Mouse (Mus musculus) urinary bladder, adult 2 months (tissue): ENCODE results near the gene Apon. TPM values are rescaled to one million over a fixed set of nuclear protein-coding genes. Genes with fewer than 3 reads are reported as not detected.
"Not testable (repeated sequence)": the region's sequence is repeated elsewhere in the genome, so short reads cannot be mapped to it uniquely, and the experiment has no call there.

Experiments used
- DNase-seq: peaks from one replicate; pipeline ENCODE4 v3.0.0; 2022; ENCODE audit warnings: low spot score
- polyA plus RNA-seq: library from polyadenylated mRNA; depleted of rRNA; stranded (reverse); fragments of >200 nt; gene quantifications from 2 replicates; pipeline ENCODE4 v1.2.3, GENCODE M21; 2012; rRNA removed

Gene Apon
- polyA plus RNA-seq, 1 experiment, result not detected

DNA sequence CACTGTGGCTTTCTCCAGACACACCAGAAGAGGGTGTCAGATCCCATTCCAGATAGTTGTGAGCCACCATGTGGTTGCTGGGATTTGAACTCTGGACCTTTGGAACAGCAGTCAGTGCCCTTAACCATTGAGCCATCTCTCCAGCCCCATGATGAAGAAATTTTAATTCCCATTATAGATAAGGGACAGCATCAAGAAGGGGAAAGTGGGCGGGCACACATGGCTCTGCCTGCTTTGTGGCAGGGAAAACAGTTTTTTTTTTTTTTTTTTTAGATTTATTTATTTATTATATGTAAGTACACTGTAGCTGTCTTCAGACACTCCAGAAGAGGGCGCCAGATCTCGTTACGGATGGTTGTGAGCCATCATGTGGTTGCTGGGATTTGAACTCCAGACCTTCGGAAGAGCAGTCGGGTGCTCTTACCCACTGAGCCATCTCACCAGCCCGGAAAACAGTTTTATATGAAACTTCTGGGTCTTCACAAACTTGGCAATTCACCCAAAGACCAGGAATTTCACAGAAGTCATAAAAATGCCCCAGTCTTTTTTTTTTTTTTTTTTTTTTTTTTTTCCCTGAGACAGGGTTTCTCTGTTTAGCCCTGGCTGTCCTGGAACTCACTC is 19.0 kb downstream of the Apon start:
- DNase-seq, result not testable (repeated sequence)

DNA sequence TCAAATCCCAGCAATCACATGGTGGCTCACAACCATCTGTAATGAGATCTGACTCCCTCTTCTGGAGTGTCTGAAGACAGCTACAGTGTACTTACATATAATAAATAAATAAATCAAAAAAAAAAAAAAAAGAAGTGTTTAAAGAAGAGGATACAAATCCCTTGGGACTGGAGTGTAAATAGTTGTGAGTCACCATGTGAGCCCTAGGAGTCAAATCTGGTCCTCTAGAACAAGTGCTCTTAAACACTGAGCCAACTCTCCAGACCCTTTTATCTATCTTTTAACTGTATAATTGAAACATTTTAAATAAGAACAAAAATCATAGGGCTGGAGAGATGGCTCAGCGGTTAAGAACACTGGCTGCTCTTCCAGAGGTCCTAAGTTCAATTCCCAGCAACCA is 21.5 kb downstream of the Apon start:
- DNase-seq, result not testable (repeated sequence)

DNA sequence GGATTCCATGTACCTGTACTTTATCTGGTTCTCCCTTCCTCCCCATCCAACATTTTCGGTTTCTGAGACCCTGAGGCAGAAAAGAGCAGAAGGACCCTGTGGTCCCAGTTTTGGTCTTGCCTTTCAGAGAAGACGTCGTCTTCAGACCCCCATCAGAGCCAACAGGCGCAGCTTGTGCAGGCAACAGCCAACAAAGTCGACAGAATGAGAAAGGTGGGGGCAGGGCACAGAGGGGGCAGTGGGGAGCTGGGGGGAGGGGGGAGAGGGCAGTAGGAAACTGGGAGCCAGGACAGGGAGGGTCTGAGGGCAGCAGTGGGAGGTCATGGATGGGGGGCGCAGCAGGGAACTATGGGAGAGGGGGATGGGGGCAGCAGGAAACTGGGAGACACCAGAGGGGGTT is 24.3 kb downstream of the Apon start:
- DNase-seq, result no peak

DNA sequence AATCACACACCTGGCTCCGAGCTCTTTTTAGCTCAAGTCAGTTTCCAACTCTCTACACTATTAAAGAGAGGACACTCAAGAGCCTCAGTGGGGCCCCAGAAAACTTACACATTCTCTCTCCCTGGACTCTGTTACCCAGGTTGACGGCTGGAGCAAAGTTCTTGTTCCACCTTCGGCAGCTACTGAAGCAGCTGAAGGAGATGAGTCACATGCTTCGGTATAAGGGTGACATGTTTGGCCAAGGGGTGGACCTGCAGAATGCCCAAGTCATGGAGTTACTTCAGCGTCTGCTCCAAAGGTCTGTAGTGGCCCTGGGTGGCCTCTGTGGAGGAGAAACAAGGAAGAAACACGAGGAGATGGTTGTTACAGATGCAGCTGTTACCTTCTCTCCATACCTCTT is 27.0 kb downstream of the Apon start:
- DNase-seq, result no peak

DNA sequence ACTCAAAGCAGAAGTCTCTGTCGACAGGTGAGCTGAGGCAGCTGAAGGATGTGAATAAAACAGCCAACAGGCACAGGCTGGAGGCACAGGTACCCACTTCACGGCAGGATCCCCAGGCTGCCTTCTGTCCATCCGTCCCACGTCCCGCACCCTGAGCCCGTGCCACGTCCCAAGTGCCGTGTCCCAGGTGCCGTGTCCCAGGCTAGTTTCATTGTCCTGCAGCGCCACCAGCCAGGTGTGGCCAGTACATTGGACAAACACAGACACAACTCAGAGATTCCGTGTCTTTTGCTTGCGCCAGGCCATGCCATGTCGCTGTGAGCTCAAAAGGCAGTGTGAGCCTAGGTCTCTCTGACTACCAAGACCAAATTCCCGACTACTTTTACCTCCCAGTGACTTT is 27.8 kb downstream of the Apon start:
- no peak for DNase-seq

DNA sequence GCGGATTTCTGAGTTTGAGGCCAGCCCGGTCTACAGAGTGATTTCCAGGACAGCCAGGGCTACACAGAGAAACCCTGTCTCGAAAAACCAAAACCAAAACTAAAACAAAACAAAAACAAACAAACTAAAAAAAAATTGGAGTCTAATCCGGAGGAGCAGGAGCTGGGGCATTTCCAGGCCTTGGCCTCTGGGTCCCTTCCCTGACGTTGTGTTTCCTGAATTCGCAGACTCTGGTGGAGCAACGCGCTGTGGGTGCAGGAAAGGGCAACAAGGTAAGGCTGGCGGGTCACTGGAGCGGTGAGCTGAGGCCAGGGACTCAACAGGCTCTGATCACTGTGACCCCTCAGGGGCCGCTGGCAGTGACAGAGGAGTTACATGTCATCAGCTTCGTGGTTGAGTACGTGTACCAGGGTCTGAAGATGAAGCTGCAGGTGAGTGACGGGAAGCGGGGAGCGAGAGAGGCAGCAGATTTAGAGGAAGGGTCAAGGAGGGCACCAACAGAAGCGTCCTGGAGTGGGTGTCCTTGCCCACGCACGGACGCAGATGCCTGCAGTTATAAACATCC is 29.1 kb downstream of the Apon start:
- DNase-seq, result no peak

GRCm38 (mm10) chr10:128283604-128284579 is 30.0 kb downstream of the Apon start:
- DNase-seq, result no peak

GRCm38 (mm10) chr10:128290594-128290993 is 36.7 kb downstream of the Apon start:
- DNase-seq, result not testable (repeated sequence)

DNA sequence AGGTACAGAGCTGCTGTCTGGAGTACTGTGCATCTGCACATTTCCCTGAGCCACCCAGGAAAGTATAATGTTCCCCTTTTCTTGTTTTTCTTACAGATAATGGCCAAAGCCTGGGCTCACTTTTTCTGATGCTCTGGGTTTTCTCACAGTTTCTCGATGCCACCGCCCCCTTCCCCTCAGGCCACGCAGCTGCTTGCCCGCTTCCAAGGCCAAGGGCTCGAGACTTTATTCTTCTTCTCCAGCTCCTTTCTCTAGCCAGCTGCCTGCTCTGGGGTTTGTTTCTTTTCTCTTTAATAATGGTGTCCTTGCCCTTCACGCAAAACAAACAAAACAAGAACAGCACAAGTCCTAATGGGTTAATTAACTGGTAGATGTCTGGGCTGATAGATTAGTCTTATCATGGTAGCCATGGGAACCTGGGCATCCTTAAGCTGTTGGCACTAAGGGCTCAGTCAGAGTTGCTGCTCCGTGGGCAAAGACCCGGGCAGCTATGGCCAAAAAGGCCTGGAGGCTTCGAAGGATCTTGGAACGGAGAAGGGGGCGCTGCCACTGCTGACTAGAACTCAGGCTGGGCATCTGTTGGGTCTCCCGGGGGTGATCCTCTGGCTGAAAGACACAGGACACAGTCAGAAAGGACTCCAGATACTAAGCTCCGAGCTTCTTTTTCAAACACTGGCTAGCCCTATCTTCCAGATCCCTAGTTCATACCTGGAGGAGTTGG is 42.6 kb downstream of the Apon start:
- DNase-seq, result no peak

GRCm38 (mm10) chr10:128297221-128297620 is 43.3 kb downstream of the Apon start:
- no peak for DNase-seq

DNA sequence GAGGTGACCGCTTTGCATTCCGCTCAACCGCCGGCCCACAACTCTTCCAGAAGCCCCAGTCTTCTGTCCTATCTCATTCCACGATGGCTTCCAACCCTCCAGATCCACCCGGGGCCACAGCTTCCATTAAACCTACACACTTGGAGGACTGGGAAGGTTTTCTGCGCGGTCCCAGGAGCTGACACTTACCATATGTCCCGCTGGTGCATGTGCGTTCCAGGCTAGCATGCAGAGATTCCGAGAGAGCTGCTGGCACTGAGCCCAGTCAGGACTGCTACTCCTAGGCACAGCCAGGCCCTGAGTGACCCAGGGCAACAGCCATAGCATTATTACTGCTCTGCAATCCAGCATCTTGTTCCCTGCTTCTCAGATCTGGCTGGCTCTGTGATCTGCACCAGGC is 43.7 kb downstream of the Apon start:
- no peak for DNase-seq

DNA sequence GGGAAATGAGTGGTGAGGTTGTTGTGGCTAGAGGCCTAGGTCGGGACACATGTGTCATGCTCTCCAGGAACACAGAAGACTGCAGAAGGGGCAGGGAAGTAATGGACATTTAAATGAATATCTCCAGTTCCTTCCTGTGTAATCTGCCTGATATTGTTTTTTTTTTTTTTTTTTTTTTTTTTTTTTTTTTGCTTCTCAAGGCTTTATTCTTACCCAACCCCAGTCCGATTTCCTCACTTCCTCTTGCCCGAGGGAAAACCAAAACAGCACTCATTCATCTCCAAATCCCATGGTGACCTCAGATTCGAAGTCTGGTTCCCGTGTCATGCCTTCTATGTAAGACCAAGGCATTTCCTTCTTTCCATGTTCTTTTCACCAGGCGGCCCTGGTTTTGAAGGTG is 44.3 kb downstream of the Apon start:
- DNase-seq, result no peak

GRCm38 (mm10) chr10:128298702-128299171 is 44.8 kb downstream of the Apon start, which contains the start of gene Il23a:
Il23a (minus strand) TSS chr10:128298752.
- DNase-seq, result no peak

GRCm38 (mm10) chr10:128302357-128302756 is 48.5 kb downstream of the Apon start:
- DNase-seq, result no peak

GRCm38 (mm10) chr10:128302785-128303125 is 48.9 kb downstream of the Apon start:
- no peak for DNase-seq

DNA sequence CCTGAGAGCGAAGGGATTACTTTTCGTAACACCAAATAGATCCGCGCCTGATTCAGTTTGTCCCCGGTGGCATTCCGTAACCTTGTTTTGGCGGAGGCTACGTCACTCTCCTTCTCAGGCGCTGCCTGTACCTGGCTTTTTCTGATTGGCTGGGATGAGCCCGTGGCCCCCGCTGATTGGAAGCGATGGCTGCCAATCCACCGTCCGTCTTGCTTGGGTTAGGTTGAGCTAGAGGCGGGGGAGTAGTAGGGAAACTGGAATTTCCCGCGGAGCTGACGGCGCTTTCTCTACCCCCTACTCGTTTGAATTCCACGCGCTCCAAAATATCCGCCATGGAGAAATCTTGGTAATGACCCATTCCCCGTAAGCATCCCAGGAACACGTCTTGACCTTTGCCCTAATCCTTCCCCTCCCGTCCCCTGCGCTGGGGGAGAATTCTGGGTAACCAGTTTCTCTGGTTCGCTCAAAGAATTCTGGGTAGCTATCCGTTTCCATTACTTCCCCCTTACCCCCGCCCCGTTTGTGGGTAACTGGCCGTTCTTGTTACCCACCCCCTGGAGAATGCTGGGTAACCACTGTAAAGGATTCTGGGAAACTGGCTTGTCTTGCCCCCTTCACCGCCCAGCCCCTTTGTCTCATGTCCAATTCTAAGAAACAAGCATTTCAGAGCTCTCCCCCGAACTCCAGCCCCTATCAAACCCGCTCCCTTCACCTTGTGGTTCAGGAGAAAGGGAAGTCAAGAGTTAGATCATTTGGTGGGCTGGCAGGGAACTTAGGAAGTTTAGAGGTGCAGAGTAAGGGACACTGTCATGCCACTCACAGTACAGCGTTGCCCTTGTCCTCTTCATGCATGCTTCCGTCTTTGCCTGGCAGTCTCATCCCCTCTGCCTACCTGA is 49.5 kb downstream of the Apon start, which contains the start of gene Pan2:
Pan2 (plus strand) TSS at position 210 of the 896 bp plus-strand sequence.
- DNase-seq, result peak; percentile 100

Other genes with a start within 250 kb of the Apon start
- gene Hsd17b6, start 246.5 kb upstream of the Apon start, polyA plus RNA-seq, result 0.10 and 0.21 TPM in 2 replicates
- 6.5 and 9.6 TPM in 2 replicates for gene Prim1, start 238.9 kb upstream of the Apon start, polyA plus RNA-seq
- 331 and 455 TPM in 2 replicates for gene Naca, start 218.5 kb upstream of the Apon start, polyA plus RNA-seq
- 72.0 and 90.7 TPM in 2 replicates for gene Ptges3, start 195.1 kb upstream of the Apon start, polyA plus RNA-seq
- 1,011 and 1,131 TPM in 2 replicates for gene Atp5b, start 170.8 kb upstream of the Apon start, polyA plus RNA-seq
- 29.1 and 31.5 TPM in 2 replicates for gene Baz2a, start 162.5 kb upstream of the Apon start, polyA plus RNA-seq
- gene Rbms2, start 73.8 kb upstream of the Apon start, polyA plus RNA-seq, result 88.2 and 97.5 TPM in 2 replicates
- 1.5 TPM in 2 replicates for gene Gls2, start 59.6 kb upstream of the Apon start, polyA plus RNA-seq
- gene Spryd4, start 42.3 kb upstream of the Apon start, polyA plus RNA-seq, result 12.1 and 14.4 TPM in 2 replicates
- not detected in 2 replicates for gene Mip, start 28.3 kb upstream of the Apon start, polyA plus RNA-seq
- gene Timeless, start 22.0 kb upstream of the Apon start, polyA plus RNA-seq, result 6.4 and 6.7 TPM in 2 replicates
- 0.25 TPM in 2 replicates for gene Apof, start 14.6 kb downstream of the Apon start, polyA plus RNA-seq
- gene Stat2, start 16.5 kb downstream of the Apon start, polyA plus RNA-seq, result 33.0 and 39.1 TPM in 2 replicates
- gene Il23a, start 44.7 kb downstream of the Apon start, polyA plus RNA-seq, result 0.12 TPM in 1 of 2 replicates, not detected in the other
- gene Pan2, start 49.2 kb downstream of the Apon start, polyA plus RNA-seq, result 27.9 and 31.7 TPM in 2 replicates
- gene Cnpy2, start 68.4 kb downstream of the Apon start, polyA plus RNA-seq, result 118 and 124 TPM in 2 replicates
- 138 and 150 TPM in 2 replicates for gene Cs, start 83.6 kb downstream of the Apon start, polyA plus RNA-seq
- gene Coq10a, start 114.9 kb downstream of the Apon start, polyA plus RNA-seq, result 63.6 and 66.9 TPM in 2 replicates
- 19.9 and 26.5 TPM in 2 replicates for gene Ankrd52, start 123.0 kb downstream of the Apon start, polyA plus RNA-seq
- not detected in 2 replicates for gene Slc39a5, start 147.1 kb downstream of the Apon start, polyA plus RNA-seq
- gene Nabp2, start 157.4 kb downstream of the Apon start, polyA plus RNA-seq, result 47.2 and 50.1 TPM in 2 replicates
- 25.4 and 25.5 TPM in 2 replicates for gene Rnf41, start 157.6 kb downstream of the Apon start, polyA plus RNA-seq
- gene Smarcc2, start 205.2 kb downstream of the Apon start, polyA plus RNA-seq, result 91.5 and 97.0 TPM in 2 replicates
- gene Myl6, start 240.0 kb downstream of the Apon start, polyA plus RNA-seq, result 10,835 and 11,320 TPM in 2 replicates
- 3.0 and 3.3 TPM in 2 replicates for gene Myl6b, start 244.6 kb downstream of the Apon start, polyA plus RNA-seq